Mouse (Mus musculus) adrenal gland (tissue): ENCODE measurements around the gene Apoc1.
"Not testable (repeated sequence)": the region's sequence is repeated elsewhere in the genome, so short reads cannot be mapped to it uniquely, and the experiment has no call there.

Experiments used
- intact Hi-C: fragments of 180-260 bp; cut with DNase I; formaldehyde crosslinking; loops from one replicate; pipeline ENCODE4 v1.15.1; 2025

Gene Apoc1

DNA sequence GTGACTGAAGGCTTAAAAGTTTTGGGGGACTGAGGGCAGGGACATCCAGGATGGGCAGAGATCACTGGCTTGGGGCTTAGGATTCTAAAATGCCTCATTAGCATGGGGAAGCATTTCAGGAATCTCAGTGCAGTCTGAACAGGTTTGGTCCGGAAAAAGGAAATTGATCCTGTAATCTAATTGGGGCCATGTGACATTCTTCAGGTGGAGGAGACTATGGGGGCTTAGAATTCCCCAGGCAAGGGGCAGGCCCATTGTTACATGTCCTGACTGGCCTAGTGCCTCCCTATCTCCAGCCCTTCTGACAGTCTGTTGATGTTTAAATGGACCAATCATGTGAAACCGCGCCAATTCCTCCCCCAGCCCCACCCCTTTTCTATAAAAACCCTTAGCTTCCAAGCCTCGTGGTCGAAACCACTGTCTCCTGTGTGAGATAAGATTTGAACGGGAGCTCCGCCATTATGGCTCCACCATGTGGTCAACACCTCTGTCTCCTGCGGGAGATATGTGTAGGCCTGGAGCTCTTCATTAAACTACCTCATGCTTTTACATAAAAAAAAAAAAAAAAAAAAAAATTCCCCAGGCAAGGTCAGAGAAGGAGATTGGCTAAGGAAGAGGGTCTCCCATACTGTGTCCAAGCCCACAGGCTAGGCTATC is 5.4 kb downstream of the Apoc1 start:
- intact Hi-C loops = not testable (repeated sequence)

GRCm38 (mm10) chr7:19686521-19686920 is 5.9 kb downstream of the Apoc1 start:
- intact Hi-C loops = no loop called here

GRCm38 (mm10) chr7:19685374-19685773 is 7.1 kb downstream of the Apoc1 start:
- intact Hi-C loops = no loop called here

GRCm38 (mm10) chr7:19683771-19684201 is 8.7 kb downstream of the Apoc1 start:
- intact Hi-C loops = no loop called here

- intact Hi-C loops = no loop called here
Observed at GRCm38 (mm10) chr7:19682979-19683378, 9.5 kb downstream of the Apoc1 start.

DNA sequence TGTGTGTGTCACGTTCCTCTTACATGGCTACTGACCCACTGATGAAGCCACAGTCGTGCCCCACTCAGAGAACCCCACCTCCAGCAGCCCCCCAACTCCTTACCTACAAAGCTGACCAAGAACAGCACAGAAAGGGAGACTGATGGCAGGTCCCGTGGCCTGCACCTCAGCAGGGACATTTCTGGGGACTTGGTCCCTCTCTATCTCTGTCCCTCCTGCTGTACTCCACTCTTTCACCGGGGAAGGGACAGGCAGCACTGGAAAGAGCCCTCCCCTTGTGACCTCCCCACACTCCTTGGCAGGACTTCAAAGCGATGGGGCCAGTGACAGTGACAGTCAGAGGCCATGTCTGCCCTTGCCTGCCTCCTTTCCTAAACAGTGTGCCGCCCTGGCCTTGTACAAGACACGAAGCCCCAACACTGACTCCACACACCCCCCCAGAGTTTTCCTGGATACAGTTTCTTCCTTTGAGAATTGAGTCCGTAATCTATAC is 11.2 kb downstream of the Apoc1 start, which contains the start of the genes Gm44805 and Apoc4:
Gm44805 (minus strand) TSS at position 222 of the 493 bp plus-strand sequence.
Apoc4 (minus strand) TSS at position 278 of the 493 bp plus-strand sequence.
- intact Hi-C loops = no loop called here

DNA sequence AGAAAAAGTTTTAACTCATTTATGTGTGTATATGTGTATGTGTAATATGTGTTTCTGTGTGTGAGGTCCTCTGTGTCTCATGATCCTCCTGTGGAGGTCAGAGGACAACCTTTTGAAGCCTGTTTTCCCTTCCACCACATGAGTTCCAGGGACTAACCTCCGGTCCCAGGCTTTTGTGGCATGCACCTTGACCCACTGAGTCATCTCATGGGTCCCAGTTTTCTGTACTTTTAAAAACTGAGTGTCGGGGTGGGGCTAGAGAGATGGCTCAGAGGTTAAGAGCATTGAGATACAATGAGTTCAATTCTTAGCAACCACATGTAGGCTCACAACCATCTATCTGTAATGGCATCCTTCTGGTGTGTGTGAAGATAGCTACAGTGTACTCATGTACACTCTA is 11.8 kb downstream of the Apoc1 start:
- intact Hi-C loops = no loop called here

DNA sequence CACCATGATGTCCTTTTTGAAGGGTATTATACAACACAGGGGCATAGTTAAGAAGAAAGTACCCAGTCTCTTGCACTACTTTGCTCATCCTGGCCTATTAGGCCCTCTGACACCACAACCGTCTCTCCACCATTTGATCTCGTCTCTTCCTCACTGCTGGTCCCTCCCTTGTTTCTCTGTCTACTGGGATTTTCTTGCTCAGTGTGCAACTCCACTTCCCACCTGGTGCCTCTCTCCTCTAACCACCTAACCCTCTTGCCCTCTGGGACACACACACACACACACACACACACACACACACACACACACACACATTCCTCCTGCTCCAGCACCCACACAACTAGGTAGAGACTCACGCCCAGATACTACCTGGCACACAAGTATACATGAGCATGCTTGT is 13.6 kb downstream of the Apoc1 start:
- intact Hi-C loops = no loop called here

- intact Hi-C loops = no loop called here
Observed at GRCm38 (mm10) chr7:19677872-19678271, 14.6 kb downstream of the Apoc1 start, which contains the start of gene Apoc2. Gene Apoc2, minus strand, starts transcription at chr7:19677941.

- intact Hi-C loops = no loop called here
Observed at GRCm38 (mm10) chr7:19676662-19677061, 15.8 kb downstream of the Apoc1 start.

- intact Hi-C loops = no loop called here
Observed at GRCm38 (mm10) chr7:19675824-19676223, 16.6 kb downstream of the Apoc1 start.

DNA sequence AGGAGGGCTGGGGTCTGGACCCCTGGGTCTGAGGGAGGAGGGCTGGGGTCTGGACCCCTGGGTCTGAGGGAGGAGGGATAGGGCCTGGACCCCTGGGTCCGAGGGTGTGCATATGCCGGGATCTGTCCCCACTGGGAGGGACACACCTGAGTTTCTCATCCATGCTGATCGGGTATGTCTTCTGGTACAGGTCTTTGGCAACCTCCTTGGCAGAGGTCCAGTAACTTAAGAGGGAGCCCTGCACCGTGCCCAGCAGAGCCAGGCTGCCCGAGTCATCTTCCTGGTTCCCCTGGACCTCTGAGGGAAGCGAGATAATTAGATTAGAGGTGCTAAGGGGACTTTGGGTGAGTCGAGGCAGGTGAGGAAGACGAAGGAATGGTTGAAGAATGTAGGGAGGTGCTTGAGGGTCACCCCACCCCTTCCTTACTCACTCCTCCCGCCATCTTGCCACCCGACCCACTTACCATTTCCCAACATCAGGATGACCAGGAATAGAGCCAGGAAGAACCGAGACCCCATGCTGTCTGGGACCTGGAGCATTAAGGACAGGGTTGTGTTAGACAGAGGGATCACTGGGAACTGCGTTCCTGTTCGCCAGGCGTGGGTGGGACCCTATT is 19.3 kb downstream of the Apoc1 start:
- intact Hi-C loops = no loop called here

- intact Hi-C loops = no loop called here
Observed at GRCm38 (mm10) chr7:19671511-19671910, 20.9 kb downstream of the Apoc1 start.

GRCm38 (mm10) chr7:19668947-19669721 is 23.3 kb downstream of the Apoc1 start:
- intact Hi-C loops = loop anchor here (1.0 to 5.0 kb wide), 2 partner anchors 28 to 43 kb away; no protein-coding TSS in a partner anchor

DNA sequence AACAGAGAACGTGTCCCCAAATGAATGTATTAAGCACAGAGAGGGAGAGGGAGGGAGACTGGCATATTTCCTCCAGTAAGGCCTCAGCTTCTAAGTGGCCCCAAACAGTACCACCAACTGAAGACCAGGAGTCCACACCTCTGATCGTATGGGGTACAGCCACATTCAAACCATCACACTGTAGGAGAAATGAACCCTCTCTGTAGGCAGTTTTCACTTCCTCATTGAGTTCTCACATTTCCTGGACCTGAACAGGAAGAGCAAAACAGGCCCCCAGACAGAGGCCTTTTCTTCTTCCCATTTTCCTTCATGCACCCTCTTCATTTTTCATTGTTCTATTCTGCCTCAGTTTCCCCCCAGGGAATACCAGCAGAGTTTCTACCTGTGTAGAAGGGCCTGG is 25.0 kb downstream of the Apoc1 start:
- intact Hi-C loops = loop anchor here (5.0 kb wide), 1 partner anchor 45 kb away; no protein-coding TSS in a partner anchor

DNA sequence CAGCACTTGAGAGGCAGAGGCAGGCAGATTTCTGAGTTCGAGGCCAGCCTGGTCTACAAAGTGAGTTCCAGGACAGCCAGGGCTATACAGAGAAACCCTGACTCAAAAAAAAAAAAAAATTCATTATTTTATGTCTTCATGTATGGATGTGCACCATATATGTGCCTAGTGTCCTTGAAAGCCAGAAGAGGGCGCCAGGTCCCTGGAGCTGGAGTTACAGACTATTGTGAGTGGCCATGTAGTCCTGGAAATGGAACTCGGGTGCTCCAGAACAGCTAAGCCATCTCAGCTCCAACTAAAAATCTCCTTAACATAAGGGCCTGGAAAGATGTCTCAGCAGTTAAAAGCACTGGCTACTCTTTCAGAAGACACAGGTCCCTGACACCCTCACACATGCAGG is 25.7 kb downstream of the Apoc1 start:
- intact Hi-C loops = loop anchor here (5.0 kb wide), 1 partner anchor 46 kb away; no protein-coding TSS in a partner anchor

- intact Hi-C loops = loop anchor here (5.0 kb wide), 1 partner anchor 47 kb away; no protein-coding TSS in a partner anchor
Observed at GRCm38 (mm10) chr7:19664955-19665841, 27.3 kb downstream of the Apoc1 start, which contains the start of gene Clptm1. Gene Clptm1, minus strand, starts transcription at chr7:19665033.

DNA sequence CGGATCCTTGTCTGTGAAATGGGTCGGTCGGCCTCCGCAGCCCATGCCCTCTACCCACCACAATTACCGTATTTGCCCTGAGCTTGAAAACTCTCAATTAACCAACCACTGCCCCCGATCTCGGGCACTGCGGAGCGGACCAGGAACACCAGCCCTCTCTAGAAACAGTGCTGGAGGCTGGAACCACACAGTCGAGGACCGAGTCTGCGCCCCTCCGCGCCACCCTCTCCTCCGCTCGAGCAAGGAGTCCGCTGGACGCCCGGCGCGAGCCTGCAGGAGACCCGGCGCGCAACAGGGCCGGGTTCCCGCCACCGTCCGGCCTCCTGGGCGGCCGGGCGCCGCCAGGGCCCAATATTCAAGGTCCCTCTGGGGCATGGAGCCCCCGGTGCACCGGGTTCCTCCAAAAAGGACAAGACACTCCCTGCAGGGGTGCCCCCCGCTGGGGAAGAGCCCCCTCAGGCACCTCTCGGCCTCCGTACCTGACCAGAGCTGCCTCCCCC is 28.0 kb downstream of the Apoc1 start:
- intact Hi-C loops = no loop called here

DNA sequence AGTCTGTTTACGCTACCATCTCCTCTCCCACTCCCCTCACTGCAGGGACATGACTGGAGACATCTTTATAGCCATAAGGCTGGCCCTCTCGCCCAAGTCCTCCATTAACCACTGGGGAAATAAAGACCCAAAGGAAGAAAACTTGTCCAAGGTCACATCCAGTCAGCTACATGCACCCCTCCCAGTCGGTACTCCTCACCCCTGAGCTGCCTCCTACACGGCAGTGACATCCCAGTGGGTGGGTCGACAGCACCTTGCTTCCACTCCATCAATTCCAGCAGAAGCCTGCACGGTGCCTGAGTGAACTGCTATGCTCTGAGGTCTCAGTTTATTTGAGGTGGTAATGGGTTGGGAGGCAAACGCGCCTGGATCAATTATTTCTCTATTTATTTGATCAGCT is 28.5 kb downstream of the Apoc1 start:
- intact Hi-C loops = no loop called here

DNA sequence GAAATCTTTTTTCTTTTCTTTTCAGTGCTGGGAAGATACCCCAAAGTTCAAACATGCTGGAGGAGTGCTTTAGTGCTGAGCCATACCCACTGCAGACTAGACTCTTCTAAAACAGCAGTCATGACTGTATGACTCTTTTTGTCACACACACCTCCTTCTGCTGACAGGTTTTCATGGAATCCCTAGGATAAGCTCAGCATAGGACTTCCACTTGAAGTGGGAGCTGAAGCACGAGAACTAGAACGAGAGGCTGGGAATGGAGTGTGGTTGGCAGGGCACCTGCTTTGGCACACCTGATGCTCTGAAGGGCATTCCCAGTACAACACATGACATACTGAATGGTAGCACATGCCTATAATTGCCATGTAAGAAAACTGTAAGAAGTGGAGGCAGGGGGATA is 39.8 kb downstream of the Apoc1 start:
- intact Hi-C loops = no loop called here
